Mouse (Mus musculus) hematopoietic stem cell, adult 5-6 weeks (primary cell): ENCODE results near the gene Ccdc163. TPM values are rescaled to one million over a fixed set of nuclear protein-coding genes. Genes with fewer than 3 reads are reported as not detected.

ENCODE experiments used
- ATAC-seq, 2 experiments: fragments of 125-278 bp in 1 of 2; replicated peaks in 1 of 2; 2 replicates each; pipeline ENCODE4 v1.8.0; 2016 to 2017; ENCODE audit warnings: inconsistent platforms in 2 of 2, mild to moderate bottlenecking in 2 of 2, moderate number of reproducible peaks in 2 of 2, low read depth in 1 of 2, moderate TSS enrichment in 1 of 2; ENCODE audit not compliant: low FRiP score in 2 of 2, poor library complexity in 2 of 2, severe bottlenecking in 2 of 2, insufficient read depth in 1 of 2, low TSS enrichment in 1 of 2
- total RNA-seq: library from RNA; stranded (forward); fragments of 172-1452, 232-1000 nt; gene quantifications from 2 replicates; pipeline ENCODE4 v1.2.3, GENCODE M21; 2017

The Ccdc163 gene
- total RNA-seq, 1 experiment from 2014 or later = 27.4 TPM

DNA sequence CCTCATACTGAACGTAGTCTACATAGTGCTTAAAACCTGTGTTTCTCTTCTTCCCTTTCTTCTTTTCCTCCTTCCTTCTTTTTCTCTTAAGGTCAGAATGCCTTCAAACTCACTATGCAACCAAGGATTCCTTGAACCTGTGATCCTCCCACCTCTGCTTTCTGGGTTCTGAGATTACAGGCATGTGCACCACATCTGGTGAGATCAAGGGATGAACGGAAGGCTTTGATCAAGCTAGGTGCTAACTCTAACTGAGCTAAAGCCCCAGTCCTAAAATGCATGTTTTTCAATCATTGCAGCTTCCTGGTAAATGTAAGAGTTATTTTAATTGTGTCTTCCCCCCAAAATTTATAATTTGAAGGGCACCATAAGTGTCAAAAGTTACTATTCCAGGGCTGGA, 26.7 kb downstream of the Ccdc163 start:
- ATAC-seq = no peak

DNA sequence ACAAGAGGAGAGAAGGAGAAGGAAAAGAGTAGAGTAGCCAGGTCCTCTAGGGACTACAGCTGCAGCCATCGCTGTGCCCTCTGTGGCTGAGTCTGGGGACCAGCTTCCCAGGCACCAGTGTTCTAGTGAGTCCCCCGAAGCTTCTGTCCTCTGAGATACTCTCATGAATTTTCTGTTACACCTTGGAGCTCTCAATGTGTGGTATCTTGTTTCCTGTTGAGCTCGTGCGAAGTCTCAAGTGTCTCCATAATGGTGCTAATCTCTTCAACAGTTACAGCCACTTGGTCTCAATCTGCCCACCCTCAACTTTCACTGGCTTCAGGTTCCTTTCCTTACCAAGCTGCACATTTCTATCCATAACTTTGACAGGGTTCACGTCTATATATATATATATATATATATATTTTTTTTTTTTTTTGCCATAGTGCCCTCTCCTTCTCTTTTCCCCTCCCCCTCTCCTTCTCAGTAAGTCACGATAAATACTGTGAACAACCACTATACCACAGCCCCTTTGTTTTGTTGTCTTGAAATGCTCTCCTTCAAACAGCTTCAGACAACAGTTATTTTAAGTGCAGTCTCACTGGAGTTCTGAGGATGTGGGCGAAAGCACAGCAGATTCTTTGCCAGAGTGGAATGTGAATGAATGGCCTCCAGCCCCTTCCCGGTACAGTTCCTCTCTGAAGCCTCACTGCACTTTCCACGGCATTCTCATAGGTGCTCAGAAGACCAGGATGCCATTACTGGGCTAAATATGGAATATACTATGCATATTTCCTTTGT, 30.9 kb downstream of the Ccdc163 start:
- no peak for ATAC-seq

DNA sequence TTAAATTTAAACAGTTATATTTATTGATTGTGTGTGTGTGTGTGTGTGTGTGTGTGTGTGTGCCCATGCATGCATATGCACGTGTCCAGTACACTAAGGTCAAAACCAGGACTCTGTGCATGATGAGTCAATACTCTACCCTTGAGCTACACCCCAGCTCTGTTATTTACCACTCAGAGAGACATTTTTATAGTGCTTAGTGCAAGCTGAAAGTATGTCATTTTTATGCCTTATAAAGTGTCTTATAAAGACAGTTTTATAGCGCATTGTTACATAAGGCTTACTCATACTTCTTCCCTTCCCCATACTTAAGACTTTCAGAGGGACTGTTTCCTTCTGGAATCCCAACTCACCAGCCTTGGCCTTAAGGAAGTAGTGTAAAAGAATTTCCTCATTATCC, 41.4 kb downstream of the Ccdc163 start:
- no peak for ATAC-seq

DNA sequence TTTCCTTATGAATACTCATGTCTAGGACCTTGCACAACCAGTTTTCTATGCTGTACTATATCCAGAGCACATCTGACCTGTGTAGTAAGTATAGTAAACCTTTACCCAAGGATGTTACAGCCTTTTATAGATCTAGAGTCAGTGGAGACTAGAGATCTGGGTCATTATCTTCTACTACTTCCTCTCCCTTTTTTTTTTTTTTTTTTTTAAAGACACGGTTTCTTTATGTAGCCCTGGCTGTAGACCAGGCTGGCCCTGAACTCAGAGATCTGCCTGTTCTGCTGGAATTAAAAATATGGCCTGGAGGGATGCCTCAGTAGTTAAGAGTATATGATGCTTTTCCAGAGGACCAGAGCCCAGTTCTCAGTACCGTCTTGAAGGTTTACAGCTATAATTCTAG, 53.6 kb downstream of the Ccdc163 start:
- ATAC-seq = no peak

DNA sequence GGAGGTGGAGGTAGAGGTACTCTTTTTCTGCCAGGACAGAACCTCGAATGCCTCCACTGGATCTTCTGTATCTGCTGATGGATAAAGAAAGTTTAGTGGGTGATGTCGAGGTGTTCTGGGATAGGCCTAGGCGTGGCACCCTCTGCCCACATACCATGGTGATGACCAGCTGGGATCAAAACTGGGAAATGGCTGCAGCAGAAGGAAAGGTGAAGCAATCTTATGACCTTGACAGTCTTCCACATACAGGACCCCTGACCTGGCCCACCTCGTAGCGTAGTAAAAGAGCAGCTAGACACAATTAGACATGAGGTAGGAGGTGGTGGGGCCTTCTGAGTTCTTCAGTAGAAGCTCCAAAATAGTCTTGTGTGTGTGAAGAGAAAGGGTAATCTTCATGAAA, 55.7 kb downstream of the Ccdc163 start:
- ATAC-seq = no peak

DNA sequence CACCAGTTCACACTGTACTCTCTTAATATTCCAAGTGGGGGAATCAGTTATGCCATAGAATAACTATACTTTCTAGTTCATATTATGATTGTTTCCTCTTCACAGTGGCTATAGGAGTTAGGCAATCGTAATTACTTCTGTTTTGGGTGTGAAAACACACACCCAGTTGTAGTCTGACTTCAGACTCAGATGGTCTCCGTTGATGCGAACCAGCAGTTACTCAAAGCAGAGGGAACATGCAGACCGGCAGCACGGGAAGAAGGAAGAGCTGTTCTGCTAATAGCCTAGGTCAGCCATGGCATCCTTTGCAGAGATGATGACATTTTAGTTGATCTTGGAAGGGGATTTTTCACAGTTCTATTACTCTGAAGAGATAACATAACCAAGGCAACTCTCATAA, 60.2 kb downstream of the Ccdc163 start:
- ATAC-seq = no peak

DNA sequence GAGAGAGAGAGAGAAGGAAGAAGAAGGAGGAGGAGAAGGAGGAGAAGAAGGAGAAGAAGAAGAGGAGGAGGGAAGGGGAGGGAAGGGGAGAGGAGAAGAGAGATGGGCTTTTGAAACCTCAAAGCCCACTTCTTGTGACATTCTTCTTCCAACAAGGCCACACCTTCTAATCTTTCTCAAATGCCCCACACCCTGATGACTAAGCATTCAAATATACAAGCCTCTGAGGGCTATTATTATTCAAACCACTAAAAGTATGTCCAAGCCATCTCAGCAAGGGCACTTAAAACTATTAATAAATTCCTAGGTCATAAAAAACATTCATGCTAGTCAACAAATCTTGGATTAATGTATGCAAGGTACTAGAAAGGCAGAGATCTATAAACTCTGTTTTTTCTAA, 60.8 kb downstream of the Ccdc163 start:
- ATAC-seq = no peak

DNA sequence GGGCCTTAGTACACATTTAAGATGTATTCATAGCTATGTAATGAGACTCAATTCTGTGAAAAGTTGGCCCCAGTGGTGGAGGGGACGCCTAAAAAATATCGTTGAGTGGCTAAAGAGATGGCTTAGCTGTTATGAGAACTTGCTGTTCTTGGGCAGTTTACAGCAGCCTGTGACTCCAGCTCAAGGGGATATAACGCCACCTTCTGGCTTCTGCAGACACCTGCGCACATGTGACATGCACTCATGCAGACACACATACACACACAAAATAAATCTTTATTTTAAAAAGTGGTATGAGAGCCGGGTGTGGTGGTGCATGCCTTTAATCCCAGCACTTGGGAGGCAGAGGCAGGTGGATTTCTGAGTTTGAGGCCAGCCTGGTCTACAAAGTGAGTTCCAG, 68.1 kb downstream of the Ccdc163 start:
- no peak for ATAC-seq

DNA sequence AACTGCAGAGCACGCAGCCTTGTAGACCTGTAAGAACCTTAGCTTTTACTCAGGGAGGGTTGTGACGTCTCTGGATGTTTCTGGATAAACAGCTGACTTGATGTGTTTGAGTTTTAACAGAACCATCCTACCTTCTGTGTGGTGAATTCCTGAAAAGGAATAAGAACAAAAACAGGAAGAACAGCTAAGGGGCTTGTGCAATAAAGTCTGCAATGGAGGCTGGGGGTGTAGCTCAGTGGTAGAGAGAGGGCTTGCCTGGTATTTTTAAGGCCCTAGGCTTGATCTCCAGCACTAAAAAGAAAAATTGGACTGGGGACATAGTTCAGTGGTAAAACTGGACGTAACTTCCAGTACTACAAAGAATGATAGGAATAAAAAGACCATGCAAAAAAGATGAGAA, 68.8 kb downstream of the Ccdc163 start:
- ATAC-seq = no peak

DNA sequence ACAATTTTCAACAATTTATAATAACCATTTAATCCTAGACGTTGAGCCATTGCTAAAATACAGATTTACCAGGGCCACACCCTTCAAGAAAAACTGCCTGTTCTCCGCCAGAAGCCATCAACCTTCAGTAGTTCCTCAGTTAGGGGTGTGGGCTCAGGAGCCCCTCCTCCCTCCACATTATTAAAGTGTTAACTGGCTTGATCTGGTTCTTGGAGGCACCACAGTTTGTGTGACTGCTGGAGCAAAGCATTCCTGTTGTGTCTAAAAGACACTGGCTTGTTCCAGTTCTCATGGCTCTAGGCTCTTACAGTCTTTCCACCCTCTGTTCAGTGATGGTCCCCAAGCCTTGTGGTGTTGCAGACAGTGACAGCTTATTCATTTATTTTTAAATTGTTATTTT, 72.2 kb downstream of the Ccdc163 start:
- ATAC-seq = no peak

DNA sequence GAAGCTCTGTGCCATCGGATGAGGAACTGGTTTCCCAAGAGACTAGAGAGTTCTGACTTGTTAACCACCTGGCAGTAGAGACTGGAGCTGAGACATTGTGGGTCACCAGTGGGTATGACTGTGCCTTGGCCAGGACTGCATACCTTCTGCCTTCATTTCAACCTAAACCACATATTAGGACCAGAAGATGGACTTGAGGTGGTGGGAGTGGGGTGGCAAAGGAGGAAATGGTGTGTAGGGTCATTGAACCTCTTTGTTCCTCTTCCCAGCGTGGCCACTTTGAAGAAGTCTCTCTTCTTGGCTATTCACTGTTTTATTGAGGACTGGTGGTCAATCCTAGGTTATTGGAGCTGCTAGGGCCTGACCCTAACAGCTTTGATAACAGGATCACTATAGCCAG, 73.1 kb downstream of the Ccdc163 start:
- no peak for ATAC-seq

DNA sequence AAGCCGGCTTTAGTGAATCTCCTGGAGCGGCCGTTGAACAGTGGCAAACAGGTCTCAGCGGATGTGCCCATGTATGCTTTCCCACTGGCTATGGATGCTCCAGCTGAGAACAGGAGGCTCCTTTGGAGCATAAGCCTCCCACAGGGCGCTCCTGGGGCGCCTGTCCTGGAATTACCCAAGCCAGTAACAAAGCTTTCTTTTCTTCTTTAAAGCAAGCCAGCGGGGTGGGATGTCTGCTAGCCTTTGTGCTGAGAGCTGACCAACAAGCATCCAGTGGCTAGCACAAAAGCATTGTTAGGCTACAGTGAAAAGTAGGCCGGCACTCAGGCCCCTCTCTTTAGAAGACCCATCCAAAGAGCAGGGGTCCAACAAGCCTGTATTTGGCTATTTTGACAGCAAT, 73.9 kb downstream of the Ccdc163 start:
- ATAC-seq = no peak

DNA sequence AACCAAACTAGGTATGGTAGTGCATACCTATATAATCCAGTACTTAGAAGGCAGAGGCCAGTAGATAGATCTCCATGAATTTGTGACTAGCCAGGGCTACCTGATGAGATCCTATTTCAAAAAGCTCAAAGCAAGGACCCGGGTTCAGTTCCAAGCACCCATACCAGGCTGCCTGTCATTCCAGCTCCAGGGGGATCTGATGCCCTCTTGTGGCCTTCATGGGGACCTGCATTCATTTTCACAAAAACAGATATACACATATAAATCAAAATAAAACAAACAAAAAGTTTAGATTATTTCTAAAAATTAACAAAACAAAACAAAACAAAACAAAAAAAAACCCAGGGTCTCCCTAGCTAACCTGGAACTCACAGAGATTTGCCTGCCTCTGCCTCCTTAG, 78.3 kb downstream of the Ccdc163 start:
- ATAC-seq = no peak

DNA sequence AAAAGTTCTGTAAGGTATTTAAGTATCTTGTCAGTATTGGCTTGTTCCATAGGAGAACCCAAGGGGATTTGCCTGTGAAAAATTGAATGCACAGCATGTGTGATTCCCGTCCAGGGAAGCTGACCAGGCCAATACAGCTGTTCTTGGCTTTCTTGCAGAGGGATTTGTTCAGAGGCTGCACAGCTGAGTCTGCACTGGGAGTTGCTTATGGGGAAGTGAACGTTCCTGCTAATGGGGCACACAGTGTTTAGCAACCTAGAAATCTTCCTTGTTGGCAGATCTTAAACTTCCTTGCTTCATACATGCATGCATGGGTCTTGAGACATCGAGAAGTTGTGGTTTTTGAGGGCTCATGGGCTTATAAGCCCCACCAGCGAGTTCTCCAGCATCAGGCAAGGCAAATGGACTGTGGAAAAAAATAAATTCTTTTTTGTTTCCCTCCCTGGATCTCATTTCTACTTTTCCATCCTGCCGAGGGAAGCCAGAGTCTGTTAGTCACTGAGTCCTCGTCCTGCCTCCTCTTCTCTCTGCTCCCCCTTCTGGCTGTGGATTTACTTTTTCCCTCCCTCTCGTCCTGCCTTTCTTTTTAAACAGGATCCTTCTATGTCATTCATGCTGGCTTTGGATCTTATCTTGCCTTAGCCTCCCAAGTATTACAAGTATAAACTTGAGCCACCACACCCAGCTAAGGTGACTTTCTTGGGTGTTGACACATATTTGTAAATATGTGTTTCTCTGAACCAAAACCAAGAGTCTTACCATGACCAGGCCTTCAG, 79.9 kb downstream of the Ccdc163 start:
- ATAC-seq = peak; percentile 67 to 80

DNA sequence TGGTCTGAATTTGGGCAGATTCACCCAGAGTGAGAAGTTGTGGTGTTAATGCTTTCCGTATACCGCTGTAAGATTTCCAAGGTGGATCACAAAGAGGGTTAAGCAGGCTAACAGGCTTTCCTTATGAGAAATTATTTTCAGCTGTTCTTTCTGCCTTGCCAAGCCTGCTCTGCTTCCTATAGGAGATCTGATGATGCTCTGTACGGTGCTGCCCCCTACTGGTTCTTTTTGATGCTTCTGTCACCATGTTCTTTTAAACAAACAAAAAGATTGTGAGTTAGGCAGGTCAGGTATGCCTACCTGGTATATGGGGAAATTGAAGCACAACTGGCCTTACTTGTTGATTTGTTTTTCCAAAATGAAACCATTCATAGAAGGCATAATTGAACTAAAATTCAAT, 80.6 kb downstream of the Ccdc163 start:
- ATAC-seq = peak; percentile 78 to 83

DNA sequence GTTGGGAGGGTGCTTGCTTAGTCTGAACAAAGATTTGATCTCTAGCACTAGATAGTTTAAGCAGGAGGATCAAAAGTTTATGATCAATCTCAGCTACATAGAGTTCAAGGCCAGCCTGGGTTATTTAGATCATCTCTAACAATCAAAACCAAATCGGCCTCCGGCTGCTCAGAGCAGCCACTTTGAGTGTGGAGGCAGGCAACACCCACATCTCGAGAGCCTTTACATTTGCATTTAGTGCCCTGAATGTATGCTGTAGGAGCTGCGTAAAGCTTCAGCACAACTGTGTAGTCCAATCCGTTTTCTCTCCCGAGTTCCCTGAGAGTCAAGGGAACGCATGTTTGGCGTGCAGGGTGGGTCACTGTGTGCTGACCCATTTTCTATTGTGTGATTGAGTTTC, 84.1 kb downstream of the Ccdc163 start:
- no peak for ATAC-seq

DNA sequence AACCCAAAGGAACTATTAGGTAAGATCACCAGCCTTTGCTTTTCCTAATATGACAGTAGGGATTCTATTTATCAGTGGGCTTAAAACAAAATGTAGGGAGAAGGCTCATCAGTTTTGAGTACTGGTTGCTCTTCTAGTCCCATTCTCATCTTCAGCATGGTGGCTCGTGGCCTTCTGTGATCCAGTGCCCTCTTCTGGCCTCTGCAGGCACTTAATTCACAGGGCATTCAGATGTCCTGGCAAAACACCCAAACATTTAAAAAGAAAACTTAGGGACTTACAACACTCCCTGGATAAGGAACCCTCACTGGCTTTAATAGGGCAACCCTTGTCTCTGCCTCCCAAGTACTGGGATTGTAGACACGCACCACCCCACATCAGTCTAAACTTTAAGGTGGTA, 86.0 kb downstream of the Ccdc163 start:
- ATAC-seq = no peak

DNA sequence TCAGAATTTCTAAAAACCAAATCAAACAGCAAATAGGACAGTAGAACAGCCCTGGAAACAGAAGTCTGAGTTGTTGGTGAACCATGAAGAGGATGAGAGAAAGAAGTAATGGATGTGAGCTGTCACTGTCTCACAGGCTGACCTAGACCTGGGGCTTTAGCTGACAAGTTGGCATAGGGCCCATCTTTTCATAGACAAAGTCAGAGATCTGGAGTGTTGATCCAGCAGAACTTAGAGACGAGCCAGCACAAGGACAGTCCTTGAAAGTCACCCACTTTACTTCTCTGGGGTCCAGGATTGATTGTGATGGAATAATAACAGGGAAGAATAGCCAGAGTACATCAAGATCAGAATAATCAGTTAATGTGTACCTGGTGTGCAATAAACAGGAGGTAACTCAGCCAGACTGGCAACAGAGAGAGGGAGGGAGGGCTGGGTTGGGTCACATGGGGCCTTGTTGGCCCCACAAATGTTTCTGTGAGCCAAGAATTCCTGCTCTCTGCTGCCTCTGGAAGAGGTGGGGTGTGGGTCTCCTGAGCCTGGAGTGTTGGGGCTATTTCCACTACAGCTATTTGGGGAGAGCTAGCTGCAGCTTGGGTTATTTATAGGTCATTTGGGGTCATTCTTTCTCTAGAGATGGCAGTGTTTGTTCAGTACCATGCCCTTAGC, 88.3 kb downstream of the Ccdc163 start:
- no peak for ATAC-seq
